Mouse (Mus musculus) kidney, adult 18-20 months (tissue): ENCODE measurements around the gene Lysmd3.
A peak's percentile ranks its signal among the peaks of the same experiment; 100 is the strongest.

ENCODE experiments used
- DNase-seq: peaks from one replicate; pipeline ENCODE4 v3.0.0; 2021

Lysmd3 gene

GRCm38 (mm10) chr13:81683107-81683506, 25.6 kb downstream of the Lysmd3 start:
- DNase-seq = no peak

GRCm38 (mm10) chr13:81684258-81684657, 26.8 kb downstream of the Lysmd3 start:
- no peak for DNase-seq

- no peak for DNase-seq
Observed at GRCm38 (mm10) chr13:81684884-81685283, 27.4 kb downstream of the Lysmd3 start.

GRCm38 (mm10) chr13:81689587-81689986, 32.1 kb downstream of the Lysmd3 start:
- DNase-seq = no peak

GRCm38 (mm10) chr13:81690477-81690876, 33.0 kb downstream of the Lysmd3 start:
- no peak for DNase-seq

- DNase-seq = no peak
Observed at GRCm38 (mm10) chr13:81691606-81692005, 34.1 kb downstream of the Lysmd3 start.

- no peak for DNase-seq
Observed at GRCm38 (mm10) chr13:81694446-81694845, 37.0 kb downstream of the Lysmd3 start.

- DNase-seq = no peak
Observed at GRCm38 (mm10) chr13:81703148-81703547, 45.7 kb downstream of the Lysmd3 start.

GRCm38 (mm10) chr13:81703621-81704020, 46.2 kb downstream of the Lysmd3 start:
- no peak for DNase-seq

- DNase-seq = no peak
Observed at GRCm38 (mm10) chr13:81706311-81706710, 48.8 kb downstream of the Lysmd3 start.

GRCm38 (mm10) chr13:81709805-81710204, 52.3 kb downstream of the Lysmd3 start:
- no peak for DNase-seq

GRCm38 (mm10) chr13:81710266-81710665, 52.8 kb downstream of the Lysmd3 start:
- no peak for DNase-seq

GRCm38 (mm10) chr13:81710775-81711545, 53.5 kb downstream of the Lysmd3 start, which contains the start of the genes Polr3g and Mblac2:
TSS of gene Polr3g (minus strand) at chr13:81711013.
TSS of gene Mblac2 (plus strand) at chr13:81711341.
- peak; percentile 97 for DNase-seq

GRCm38 (mm10) chr13:81711546-81712371, 54.3 kb downstream of the Lysmd3 start:
- DNase-seq = no peak

- DNase-seq = no peak
Observed at GRCm38 (mm10) chr13:81713896-81714295, 56.4 kb downstream of the Lysmd3 start.
